Mouse (Mus musculus) gastrocnemius, postnatal 36 days (tissue): ENCODE results near the gene Tead3. TPM values are rescaled to one million over a fixed set of nuclear protein-coding genes. Genes with fewer than 3 reads are reported as not detected.
"Not testable (repeated sequence)": the region's sequence is repeated elsewhere in the genome, so short reads cannot be mapped to it uniquely, and the experiment has no call there.

Experiments used
- DNase-seq, 2 experiments: peaks; one replicate each; pipeline ENCODE4 v3.0.0; 2022
- intact Hi-C: fragments of 180-260 bp; cut with DNase I; formaldehyde crosslinking; loops from one replicate; pipeline ENCODE4 v1.15.1; 2025
- total RNA-seq, 2 experiments: library from RNA; stranded (reverse); gene quantifications; 2 replicates each; pipeline ENCODE4 v1.2.3; 2021

Gene Tead3
- total RNA-seq, 2 experiments from 2014 or later = 5.7 to 8.1 TPM

- no peak for DNase-seq
- intact Hi-C loops = no loop called here
These were observed 18.3 kb downstream of the Tead3 start for GRCm38 (mm10) chr17:28332113-28332914.

- intact Hi-C loops = no loop called here
- no peak for DNase-seq
These were observed 19.1 kb downstream of the Tead3 start for GRCm38 (mm10) chr17:28331241-28332112.

GRCm38 (mm10) chr17:28330590-28330989, 20.0 kb downstream of the Tead3 start:
- DNase-seq, intact Hi-C loops: not testable (repeated sequence)

GRCm38 (mm10) chr17:28330232-28330546, 20.4 kb downstream of the Tead3 start:
- intact Hi-C loops = no loop called here
- DNase-seq = no peak

- DNase-seq = no peak
- intact Hi-C loops = loop anchor here (2.0 kb wide), 1 partner anchor 19 kb away; no protein-coding TSS in a partner anchor
These were observed 20.9 kb downstream of the Tead3 start for GRCm38 (mm10) chr17:28329503-28330231.

- DNase-seq = peak in 1 of 2 experiments; percentile 49
- intact Hi-C loops = loop anchor here (2.0 kb wide), 1 partner anchor 20 kb away; no protein-coding TSS in a partner anchor
These were observed 21.7 kb downstream of the Tead3 start for GRCm38 (mm10) chr17:28328946-28329345.

- intact Hi-C loops = loop anchor here (2.0 kb wide), 1 partner anchor 20 kb away; no protein-coding TSS in a partner anchor
- peak; percentile 98 for DNase-seq
These were observed 22.2 kb downstream of the Tead3 start, which contains the start of gene Rpl10a for GRCm38 (mm10) chr17:28328366-28328928. Gene Rpl10a (plus strand): TSS chr17:28328471.

GRCm38 (mm10) chr17:28327673-28328325, 22.8 kb downstream of the Tead3 start:
- intact Hi-C loops = loop anchor here (2.0 kb wide), 1 partner anchor 21 kb away; no protein-coding TSS in a partner anchor
- no peak for DNase-seq

GRCm38 (mm10) chr17:28326951-28327350, 23.7 kb downstream of the Tead3 start:
- no peak for DNase-seq
- intact Hi-C loops = no loop called here

- DNase-seq = no peak
- intact Hi-C loops = no loop called here
These were observed 24.9 kb downstream of the Tead3 start for GRCm38 (mm10) chr17:28325751-28326150.

GRCm38 (mm10) chr17:28324416-28324815, 26.2 kb downstream of the Tead3 start:
- DNase-seq, intact Hi-C loops: not testable (repeated sequence)

GRCm38 (mm10) chr17:28323786-28324185, 26.8 kb downstream of the Tead3 start:
- intact Hi-C loops = no loop called here

GRCm38 (mm10) chr17:28321700-28322099, 28.9 kb downstream of the Tead3 start:
- no peak for DNase-seq
- intact Hi-C loops = no loop called here

More at GRCm38 (mm10) chr17:28323786-28324185, 26.8 kb downstream of the Tead3 start:
- no peak for DNase-seq

- no peak for DNase-seq
- intact Hi-C loops = no loop called here
These were observed 32.9 kb downstream of the Tead3 start for GRCm38 (mm10) chr17:28317725-28318124.

GRCm38 (mm10) chr17:28317091-28317490, 33.5 kb downstream of the Tead3 start:
- no peak for DNase-seq
- intact Hi-C loops = no loop called here

GRCm38 (mm10) chr17:28316476-28316875, 34.1 kb downstream of the Tead3 start:
- DNase-seq = no peak
- intact Hi-C loops = no loop called here

- no peak for DNase-seq
These were observed 34.9 kb downstream of the Tead3 start for GRCm38 (mm10) chr17:28315611-28316160.

GRCm38 (mm10) chr17:28313880-28314225, 36.8 kb downstream of the Tead3 start:
- intact Hi-C loops = no loop called here
- no peak for DNase-seq

More at GRCm38 (mm10) chr17:28315611-28316160, 34.9 kb downstream of the Tead3 start:
- intact Hi-C loops = no loop called here

GRCm38 (mm10) chr17:28313212-28313879, 37.3 kb downstream of the Tead3 start, which contains the start of gene Fance:
Gene Fance (plus strand): TSS chr17:28313519.
- intact Hi-C loops = no loop called here
- peak; percentile 87 to 96 for DNase-seq
